Mouse (Mus musculus) C2C12 (cell line): Measurements from ENCODE around the gene Hmga1b.

Experiments used
- FOSL1 ChIP-seq: IDR thresholded peaks from one replicate; pipeline ENCODE4 v1.8.0; 2011; ENCODE audit warnings: mild to moderate bottlenecking, low read length; ENCODE audit not compliant: poor library complexity, insufficient read depth, severe bottlenecking
- MAX ChIP-seq: IDR thresholded peaks from one replicate; pipeline ENCODE4 v1.6.1; 2011; ENCODE audit warnings: mild to moderate bottlenecking, control low read depth
- USF1 ChIP-seq: IDR thresholded peaks from one replicate; pipeline ENCODE4 v1.6.1; 2011; ENCODE audit warnings: low read depth, mild to moderate bottlenecking, control low read depth, moderate library complexity

DNA sequence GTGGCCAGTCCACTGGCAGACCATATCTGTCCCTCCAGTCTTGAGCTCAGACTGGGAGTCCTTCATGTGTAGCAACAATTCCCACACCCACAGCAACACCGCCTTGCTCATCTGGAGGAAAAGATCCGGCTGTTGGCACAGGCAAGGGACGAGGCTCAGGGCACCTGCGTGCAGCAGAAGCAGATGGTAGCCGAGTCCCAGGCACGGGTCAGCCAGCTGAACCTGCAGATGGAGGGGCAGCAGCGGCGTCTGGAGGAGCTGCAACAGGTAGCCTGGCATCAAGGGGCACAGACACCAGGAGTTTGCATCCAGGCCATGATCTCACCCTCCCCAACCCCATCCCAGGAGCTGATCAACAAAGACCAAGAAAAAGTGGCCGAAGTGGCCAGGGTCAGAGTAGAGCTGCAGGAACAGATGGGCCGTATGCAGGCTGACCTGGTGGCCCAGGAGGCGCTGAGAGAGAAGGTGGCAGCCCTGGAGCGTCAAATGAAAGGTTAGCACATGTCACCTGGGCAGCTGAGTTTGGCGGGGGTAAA lies 42.7 kb upstream of the Hmga1b start:
- TF ChIP-seq FOSL1 (no peak), USF1 (no peak), MAX (no peak)
